Mouse (Mus musculus): Measurements from ENCODE around the gene Cyp2s1. TPM values are rescaled to one million over a fixed set of nuclear protein-coding genes. Genes with fewer than 3 reads are reported as not detected.

Gene Cyp2s1
- polyA plus RNA-seq, 1 experiment from 2014 or later, result 166 TPM

GRCm38 (mm10) chr7:25805631-25806343, 10.9 kb downstream of the Cyp2s1 start:
- Histone ChIP-seq H3K4me3 (ENCODE audit: low read depth, low read length) (peak overlapping the region; percentile 18; the same call in 1 of the 2 replicates), H3K9ac (ENCODE audit: low read length) (peak overlapping the region; percentile 31; the same call in 1 of the 2 replicates), H3K4me1 (replicated peaks; ENCODE audit: control insufficient read depth, insufficient read depth) (no peaks in the 10 kb centered on the region; the same call in 1 of the 2 replicates), H3K27ac (replicated peaks) (no peak overlapping the region), H3K27me3 (ENCODE audit: control insufficient read depth, insufficient read depth, low read length) (no peaks in the 10 kb centered on the region), H3K36me3 (ENCODE audit: control insufficient read depth, insufficient read depth, low read length) (peaks cover 4% of the 10 kb centered on the region), H3K4me2 (replicated peaks; ENCODE audit: low read depth) (peak overlapping the region; percentile 49), H3K9me3 (ENCODE audit: control insufficient read depth, low read length) (no peaks in the 10 kb centered on the region)
- peak; percentile 41 for ATAC-seq (ENCODE audit: low FRiP score, low TSS enrichment)
- peak; percentile 93 for TF ChIP-seq CTCF (IDR thresholded peaks at IDR 0.05; ENCODE audit: low read depth)
- no peak for TF ChIP-seq EP300 (optimal IDR thresholded peaks at IDR 0.05)
- peak; percentile 81 for DNase-seq (ENCODE audit: low spot score)
- 25% methylated on average over 21 of the region's 21 CpGs for WGBS

GRCm38 (mm10) chr7:25804792-25805191, 11.9 kb downstream of the Cyp2s1 start:
- DNase-seq (ENCODE audit: low spot score) (no peak), ATAC-seq (ENCODE audit: low FRiP score, low TSS enrichment) (no peak)
- Histone ChIP-seq H3K9me3 (ENCODE audit: control insufficient read depth, low read length) (no peaks in the 10 kb centered on the region), H3K9ac (ENCODE audit: low read length) (no peak overlapping the region), H3K4me2 (replicated peaks; ENCODE audit: low read depth) (no peak overlapping the region), H3K27me3 (ENCODE audit: control insufficient read depth, insufficient read depth, low read length) (no peaks in the 10 kb centered on the region), H3K4me1 (replicated peaks; ENCODE audit: control insufficient read depth, insufficient read depth) (no peaks in the 10 kb centered on the region; the same call in 1 of the 2 replicates), H3K27ac (replicated peaks) (no peak overlapping the region), H3K36me3 (ENCODE audit: control insufficient read depth, insufficient read depth, low read length) (peaks cover 4% of the 10 kb centered on the region), H3K4me3 (ENCODE audit: low read depth, low read length) (no peak overlapping the region)
- 66% methylated on average over 4 of the region's 4 CpGs for WGBS
- TF ChIP-seq CTCF (IDR thresholded peaks at IDR 0.05; ENCODE audit: low read depth) (no peak), EP300 (optimal IDR thresholded peaks at IDR 0.05) (no peak)

GRCm38 (mm10) chr7:25803460-25803859, 13.3 kb downstream of the Cyp2s1 start:
- ATAC-seq (ENCODE audit: low FRiP score, low TSS enrichment), result no peak
- no peak overlapping the region for H3K4me3 ChIP-seq (ENCODE audit: low read depth, low read length)
- no peak for DNase-seq (ENCODE audit: low spot score)
- peak overlapping the region; percentile 88 for H3K27ac ChIP-seq (replicated peaks)
- H3K9me3 ChIP-seq (ENCODE audit: control insufficient read depth, low read length), result no peaks in the 10 kb centered on the region
- H3K27me3 ChIP-seq (ENCODE audit: control insufficient read depth, insufficient read depth, low read length), result no peaks in the 10 kb centered on the region
- TF ChIP-seq CTCF (IDR thresholded peaks at IDR 0.05; ENCODE audit: low read depth) (no peak), EP300 (optimal IDR thresholded peaks at IDR 0.05) (no peak)
- 85% methylated on average over 13 of the region's 13 CpGs for WGBS
- H3K4me2 ChIP-seq (replicated peaks; ENCODE audit: low read depth), result no peak overlapping the region
- H3K9ac ChIP-seq (ENCODE audit: low read length), result no peak overlapping the region
- H3K36me3 ChIP-seq (ENCODE audit: control insufficient read depth, insufficient read depth, low read length), result peaks cover 2% of the 10 kb centered on the region
- no peaks in the 10 kb centered on the region; the same call in 1 of the 2 replicates for H3K4me1 ChIP-seq (replicated peaks; ENCODE audit: control insufficient read depth, insufficient read depth)

DNA sequence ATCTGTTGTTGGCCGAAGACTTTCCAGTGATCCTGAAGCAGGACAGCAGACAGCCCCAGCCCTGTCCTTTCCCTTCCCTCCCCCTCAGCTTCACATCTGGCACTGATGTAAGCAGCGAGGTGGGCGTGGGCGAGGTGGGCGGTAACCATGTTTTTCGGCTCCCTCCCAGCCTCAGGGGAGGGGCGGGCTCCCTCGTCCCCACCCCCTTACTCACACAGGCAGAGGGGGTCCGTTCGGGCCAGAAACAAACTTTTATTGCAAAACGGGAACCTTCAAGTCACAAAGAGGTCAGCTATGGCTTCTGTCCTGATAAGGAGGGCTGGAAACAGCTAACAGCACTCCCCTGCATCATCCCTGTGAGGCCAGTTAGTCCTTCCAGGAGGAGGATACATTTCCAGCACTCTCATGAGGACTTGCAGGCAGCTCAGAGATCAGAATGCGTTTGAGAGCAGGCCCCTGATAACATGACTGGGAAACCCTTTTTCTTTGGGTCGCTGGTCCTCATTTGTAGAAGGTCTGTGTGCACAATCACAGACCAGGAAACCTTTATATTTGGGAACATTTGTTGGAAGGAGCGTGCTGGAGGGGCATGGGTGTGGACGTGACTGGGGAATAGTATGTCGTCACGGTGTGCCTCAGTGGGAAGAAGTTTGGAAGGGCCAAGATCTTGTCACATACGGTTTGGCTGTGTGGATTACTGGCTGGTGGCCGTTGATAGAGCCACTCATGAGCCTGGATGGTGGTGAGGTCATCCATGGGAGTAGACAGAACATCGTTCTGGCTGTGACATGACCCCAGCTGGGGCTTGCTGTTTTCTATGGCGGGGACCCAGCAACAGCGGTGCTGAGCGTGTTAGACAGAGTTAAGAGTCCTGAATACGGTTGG, 14.2 kb downstream of the Cyp2s1 start:
- 21% methylated on average over 24 of the region's 24 CpGs for WGBS
- Histone ChIP-seq H3K4me2 (replicated peaks; ENCODE audit: low read depth) (peak overlapping the region; percentile 20; the same call in 1 of the 2 replicates), H3K9ac (ENCODE audit: low read length) (peak overlapping the region; percentile 9; the same call in 1 of the 2 replicates), H3K9me3 (ENCODE audit: control insufficient read depth, low read length) (no peaks in the 10 kb centered on the region), H3K4me3 (ENCODE audit: low read depth, low read length) (no peak overlapping the region; the same call in 1 of the 2 replicates), H3K36me3 (ENCODE audit: control insufficient read depth, insufficient read depth, low read length) (peaks cover 2% of the 10 kb centered on the region), H3K27me3 (ENCODE audit: control insufficient read depth, insufficient read depth, low read length) (no peaks in the 10 kb centered on the region), H3K27ac (replicated peaks) (peak overlapping the region; percentile 88), H3K4me1 (replicated peaks; ENCODE audit: control insufficient read depth, insufficient read depth) (no peaks in the 10 kb centered on the region; the same call in 1 of the 2 replicates)
- ATAC-seq (ENCODE audit: low FRiP score, low TSS enrichment) (peak; percentile 58; the same call in 1 of the 2 replicates), DNase-seq (ENCODE audit: low spot score) (peak; percentile 71)
- TF ChIP-seq EP300 (optimal IDR thresholded peaks at IDR 0.05) (no peak), CTCF (IDR thresholded peaks at IDR 0.05; ENCODE audit: low read depth) (no peak)

DNA sequence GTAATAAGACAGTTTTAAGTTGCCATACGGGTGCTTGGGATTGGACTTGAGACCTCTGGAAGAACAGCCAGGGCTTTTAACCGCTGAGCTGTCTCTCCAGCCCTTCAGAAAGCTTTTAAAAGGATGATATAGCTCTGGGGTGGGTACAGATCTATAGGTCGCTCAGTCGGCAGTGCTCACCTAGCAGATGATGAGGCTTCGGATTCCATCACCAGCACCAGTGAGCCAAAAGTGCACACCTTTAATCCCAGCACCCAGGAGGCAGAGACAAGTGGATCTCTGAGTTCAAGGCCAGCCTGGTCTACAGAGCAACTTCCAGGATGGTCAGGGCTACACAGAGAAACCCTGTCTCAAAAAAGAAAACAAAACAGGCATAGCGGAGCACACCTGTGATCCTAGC, 15.7 kb downstream of the Cyp2s1 start:
- Histone ChIP-seq H3K36me3 (ENCODE audit: control insufficient read depth, insufficient read depth, low read length) (no peaks in the 10 kb centered on the region; the same call in 1 of the 2 replicates), H3K9me3 (ENCODE audit: control insufficient read depth, low read length) (no peaks in the 10 kb centered on the region), H3K4me1 (replicated peaks; ENCODE audit: control insufficient read depth, insufficient read depth) (no peaks in the 10 kb centered on the region; the same call in 1 of the 2 replicates), H3K4me3 (ENCODE audit: low read depth, low read length) (no peak overlapping the region), H3K27ac (replicated peaks) (no peak overlapping the region), H3K4me2 (replicated peaks; ENCODE audit: low read depth) (no peak overlapping the region), H3K27me3 (ENCODE audit: control insufficient read depth, insufficient read depth, low read length) (no peaks in the 10 kb centered on the region), H3K9ac (ENCODE audit: low read length) (no peak overlapping the region)
- no peak for DNase-seq (ENCODE audit: low spot score)
- WGBS, result 90% methylated on average over 6 of the region's 6 CpGs
- TF ChIP-seq CTCF (IDR thresholded peaks at IDR 0.05; ENCODE audit: low read depth) (no peak), EP300 (optimal IDR thresholded peaks at IDR 0.05) (no peak)
- ATAC-seq (ENCODE audit: low FRiP score, low TSS enrichment), result no peak

Measured in stomach, postnatal 0 days (tissue).